Mouse (Mus musculus): ENCODE data around the gene Gm28372. TPM values are rescaled to one million over a fixed set of nuclear protein-coding genes. Genes with fewer than 3 reads are reported as not detected.

Gene Gm28372
- total RNA-seq (2014; rRNA removed) (not detected in 2 replicates), polyA plus RNA-seq (2015; fragmentation: Nextera tagmentation; extraction: Ambion mirVana) (0.15 TPM in 1 of 2 replicates, not detected in the other)

DNA sequence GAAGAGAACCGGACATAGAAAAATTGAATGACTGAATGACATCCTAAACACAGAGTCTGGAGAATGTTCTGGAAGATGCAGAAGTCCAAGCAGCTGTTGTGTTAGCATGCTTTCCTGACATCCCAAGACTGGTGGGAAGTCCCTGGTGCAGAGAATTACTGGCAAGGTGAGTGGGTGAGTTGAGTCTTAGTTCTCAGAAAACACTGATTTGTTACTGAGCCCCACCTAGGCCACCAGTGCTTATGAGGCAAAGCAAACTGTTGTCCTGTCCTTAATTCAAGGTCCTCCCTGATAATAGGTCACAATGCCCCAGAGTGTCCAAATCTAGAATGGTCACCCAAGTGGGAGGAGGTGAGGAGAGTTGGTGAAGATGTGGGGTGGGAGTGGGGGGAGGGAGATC is at the start of gene Gm28372, which contains the start of gene 1700020A23Rik:
Gene Gm28372 (plus strand): TSS at position 301 of the 400 bp plus-strand sequence.
Gene 1700020A23Rik (plus strand): TSS at position 321 of the 400 bp plus-strand sequence.
- no peak within 1 kb of the TSS for H3K27ac ChIP-seq (ENCODE audit: low read depth, low read length)
- H3K27me3 ChIP-seq (ENCODE audit: insufficient read depth, low read length), result no peaks in the 10 kb centered on the region
- H3K4me2 ChIP-seq (ENCODE audit: low read depth, low read length, poor library complexity, severe bottlenecking), result no peak within 1 kb of the TSS
- H3K36me3 ChIP-seq (ENCODE audit: insufficient read depth, low read length), result no peaks in the 10 kb centered on the region
- no peaks in the 10 kb centered on the region for H3K4me1 ChIP-seq (ENCODE audit: insufficient read depth, low read length)
- 96% methylated on average over 1 of the region's 1 CpGs for WGBS
- H3K9me3 ChIP-seq (ENCODE audit: low read length), result no peaks in the 10 kb centered on the region
- no peak for ATAC-seq (ENCODE audit: low FRiP score)
- no peak within 1 kb of the TSS for H3K9ac ChIP-seq (replicated peaks; ENCODE audit: low read length, poor library complexity, severe bottlenecking)
- no peak for TF ChIP-seq CTCF (IDR thresholded peaks at IDR 0.05)
- no peak within 1 kb of the TSS for H3K4me3 ChIP-seq (ENCODE audit: low read depth, low read length)
- no peak for DNase-seq (ENCODE audit: low spot score)

DNA sequence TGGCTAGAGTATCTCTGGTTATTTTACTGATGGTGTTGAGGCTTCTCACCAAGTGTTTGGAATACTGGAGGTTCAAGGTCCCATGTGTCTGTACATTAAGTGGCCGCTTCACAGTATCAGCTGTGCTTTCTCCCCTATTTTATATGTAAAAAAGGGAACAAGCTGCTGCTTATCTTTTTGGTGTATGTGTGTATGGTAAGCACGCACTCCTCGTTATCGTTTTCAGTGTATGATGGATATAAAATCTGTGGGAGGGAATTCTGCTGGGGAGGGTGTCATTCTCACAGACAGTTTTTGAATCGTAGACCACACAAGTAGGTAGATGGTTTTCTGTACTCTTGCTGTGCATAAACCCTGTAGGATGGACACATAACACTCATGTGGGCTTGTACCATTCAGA is 47.5 kb upstream of the Gm28372 start:
- ATAC-seq (ENCODE audit: low FRiP score) (no peak), DNase-seq (ENCODE audit: low spot score) (no peak)
- Histone ChIP-seq H3K27ac (ENCODE audit: low read depth, low read length) (no peak overlapping the region), H3K4me2 (ENCODE audit: low read depth, low read length, poor library complexity, severe bottlenecking) (no peak overlapping the region), H3K4me1 (ENCODE audit: insufficient read depth, low read length) (no peaks in the 10 kb centered on the region; the same call in 1 of the 2 replicates), H3K4me3 (ENCODE audit: low read depth, low read length) (no peak overlapping the region), H3K9me3 (ENCODE audit: low read length) (no peaks in the 10 kb centered on the region), H3K36me3 (ENCODE audit: insufficient read depth, low read length) (peaks cover 8% of the 10 kb centered on the region; the same call in 1 of the 2 replicates), H3K9ac (replicated peaks; ENCODE audit: low read length, poor library complexity, severe bottlenecking) (no peak overlapping the region), H3K27me3 (ENCODE audit: insufficient read depth, low read length) (peaks cover 19% of the 10 kb centered on the region)
- TF ChIP-seq CTCF (IDR thresholded peaks at IDR 0.05), result no peak
- WGBS, result 89% methylated on average over 5 of the region's 5 CpGs

GRCm38 (mm10) chr2:130358852-130359251 is 46.2 kb upstream of the Gm28372 start:
- ATAC-seq (ENCODE audit: low FRiP score), result no peak
- Histone ChIP-seq H3K4me1 (ENCODE audit: insufficient read depth, low read length) (no peaks in the 10 kb centered on the region; the same call in 1 of the 2 replicates), H3K27ac (ENCODE audit: low read depth, low read length) (no peak overlapping the region), H3K9ac (replicated peaks; ENCODE audit: low read length, poor library complexity, severe bottlenecking) (no peak overlapping the region), H3K27me3 (ENCODE audit: insufficient read depth, low read length) (peaks cover 29% of the 10 kb centered on the region), H3K4me2 (ENCODE audit: low read depth, low read length, poor library complexity, severe bottlenecking) (no peak overlapping the region), H3K9me3 (ENCODE audit: low read length) (no peaks in the 10 kb centered on the region), H3K4me3 (ENCODE audit: low read depth, low read length) (no peak overlapping the region), H3K36me3 (ENCODE audit: insufficient read depth, low read length) (peaks cover 8% of the 10 kb centered on the region; the same call in 1 of the 2 replicates)
- 35% methylated on average over 5 of the region's 5 CpGs for WGBS
- DNase-seq (ENCODE audit: low spot score), result no peak
- no peak for TF ChIP-seq CTCF (IDR thresholded peaks at IDR 0.05)

DNA sequence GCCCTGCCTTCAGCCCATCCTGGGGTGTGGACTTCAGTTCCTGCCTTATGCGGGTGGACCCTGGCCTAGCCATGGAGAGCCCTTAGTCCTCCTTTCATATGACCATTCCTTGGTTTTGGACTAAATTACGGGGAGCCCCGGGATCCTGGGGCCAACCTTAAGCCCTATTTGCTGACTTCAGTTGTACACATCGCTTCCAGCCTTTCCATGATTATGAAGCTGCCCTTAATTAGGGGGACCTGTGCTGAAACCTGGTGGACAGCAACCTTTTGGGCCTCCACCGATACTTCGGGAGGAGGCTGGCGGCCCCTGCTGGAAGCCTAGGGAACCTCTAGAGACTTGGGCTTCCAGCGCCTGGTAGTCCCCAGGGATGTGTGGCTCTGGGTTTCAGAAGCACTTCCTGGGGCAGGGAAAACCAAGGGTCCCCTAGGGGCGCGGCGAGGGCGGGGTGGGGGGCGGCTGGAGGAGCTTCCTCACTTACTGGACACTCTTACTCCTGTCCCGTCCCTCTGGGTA is 42.5 kb upstream of the Gm28372 start:
- ATAC-seq (ENCODE audit: low FRiP score) (no peak), DNase-seq (ENCODE audit: low spot score) (peak; percentile 70)
- H3K9me3 ChIP-seq (ENCODE audit: low read length), result no peaks in the 10 kb centered on the region
- H3K4me3 ChIP-seq (ENCODE audit: low read depth, low read length), result no peak overlapping the region
- H3K27me3 ChIP-seq (ENCODE audit: insufficient read depth, low read length), result peaks cover 29% of the 10 kb centered on the region
- TF ChIP-seq CTCF (IDR thresholded peaks at IDR 0.05), result peak; percentile 77
- no peaks in the 10 kb centered on the region; the same call in 1 of the 2 replicates for H3K4me1 ChIP-seq (ENCODE audit: insufficient read depth, low read length)
- H3K27ac ChIP-seq (ENCODE audit: low read depth, low read length), result no peak overlapping the region
- no peak overlapping the region for H3K4me2 ChIP-seq (ENCODE audit: low read depth, low read length, poor library complexity, severe bottlenecking)
- WGBS, result 4% methylated on average over 14 of the region's 14 CpGs
- H3K36me3 ChIP-seq (ENCODE audit: insufficient read depth, low read length), result peaks cover 8% of the 10 kb centered on the region; the same call in 1 of the 2 replicates
- no peak overlapping the region for H3K9ac ChIP-seq (replicated peaks; ENCODE audit: low read length, poor library complexity, severe bottlenecking)

DNA sequence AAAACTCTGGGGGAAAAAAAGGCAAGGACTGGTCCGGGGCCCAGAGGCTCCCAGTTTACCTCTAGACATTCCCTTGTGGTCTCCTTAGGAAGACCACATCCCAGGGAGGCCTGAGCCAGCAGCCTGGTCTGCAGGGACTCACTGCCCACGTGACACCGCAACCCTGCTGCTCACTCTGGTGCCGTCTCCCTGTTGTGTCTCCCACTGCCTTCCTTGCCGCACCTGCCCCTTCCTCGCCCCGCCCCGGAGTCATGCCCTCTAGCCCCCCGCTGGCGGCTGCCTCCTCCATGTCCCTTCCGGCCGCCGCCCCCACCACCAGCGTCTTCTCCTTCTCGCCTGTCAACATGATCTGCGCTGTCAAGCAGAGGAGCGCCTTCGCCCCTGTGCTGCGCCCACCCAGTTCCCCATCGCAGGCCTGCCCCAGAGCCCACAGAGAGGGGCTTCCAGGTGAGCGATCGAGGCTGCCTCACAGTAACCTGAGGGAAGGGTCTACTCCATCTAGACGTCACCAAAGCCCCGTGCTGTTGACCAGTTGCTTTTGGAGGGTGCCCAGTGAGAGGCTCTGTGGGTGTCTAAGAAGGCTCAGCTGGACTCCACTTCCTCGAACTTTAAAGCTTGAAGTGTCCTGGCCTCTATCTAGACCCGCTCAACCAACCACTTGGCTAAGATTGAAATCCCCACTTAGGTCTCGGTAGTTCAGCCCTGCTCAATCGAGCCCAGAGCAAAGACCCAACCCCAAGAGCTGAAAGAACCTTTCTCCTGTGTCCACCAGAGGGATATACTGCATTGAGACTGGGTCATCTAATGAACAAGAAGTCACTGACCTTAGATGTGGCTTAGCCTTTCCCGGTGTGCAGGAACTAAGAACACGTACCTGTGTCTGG is 39.6 kb upstream of the Gm28372 start:
- H3K9me3 ChIP-seq (ENCODE audit: low read length), result no peaks in the 10 kb centered on the region
- peak; percentile 24 for DNase-seq (ENCODE audit: low spot score)
- peaks cover 27% of the 10 kb centered on the region for H3K27me3 ChIP-seq (ENCODE audit: insufficient read depth, low read length)
- 0 out of 2 replicates have a peak overlapping the region, but pooled peaks have one; percentile 33 for H3K9ac ChIP-seq (replicated peaks; ENCODE audit: low read length, poor library complexity, severe bottlenecking)
- ATAC-seq (ENCODE audit: low FRiP score), result peak; percentile 39
- H3K36me3 ChIP-seq (ENCODE audit: insufficient read depth, low read length), result peaks cover 8% of the 10 kb centered on the region; the same call in 1 of the 2 replicates
- WGBS, result 10% methylated on average over 30 of the region's 30 CpGs
- peak overlapping the region; percentile 27 for H3K4me3 ChIP-seq (ENCODE audit: low read depth, low read length)
- H3K27ac ChIP-seq (ENCODE audit: low read depth, low read length), result no peak overlapping the region
- peak; percentile 46 for TF ChIP-seq CTCF (IDR thresholded peaks at IDR 0.05)
- H3K4me1 ChIP-seq (ENCODE audit: insufficient read depth, low read length), result no peaks in the 10 kb centered on the region; the same call in 1 of the 2 replicates
- H3K4me2 ChIP-seq (ENCODE audit: low read depth, low read length, poor library complexity, severe bottlenecking), result peak overlapping the region; percentile 47

Measured in midbrain, postnatal 0 days (tissue).